Mouse (Mus musculus): ENCODE measurements around the gene Col25a1. TPM values are rescaled to one million over a fixed set of nuclear protein-coding genes. Genes with fewer than 3 reads are reported as not detected.

Gene Col25a1
- polyA plus RNA-seq, 1 experiment: 0.06 TPM

GRCm38 (mm10) chr3:130407201-130407600 lies 275.9 kb downstream of the Col25a1 start:
- DNase-seq: no peak
- no peak overlapping the region for H3K4me3 ChIP-seq (ENCODE audit: insufficient read depth, low read depth, low read length)
- no peaks in the 10 kb centered on the region for H3K27me3 ChIP-seq (replicated peaks; ENCODE audit: control insufficient read depth, insufficient read depth, low read length)
- WGBS: 53% methylated on average over 6 of the region's 6 CpGs
- no peak overlapping the region for H3K27ac ChIP-seq (ENCODE audit: insufficient read depth, low read depth, low read length)
- TF ChIP-seq POLR2A (IDR thresholded peaks at IDR 0.05; ENCODE audit: low read depth, low read length) (no peak), CTCF (conservative IDR thresholded peaks at IDR 0.05; ENCODE audit: insufficient read depth, insufficient read length, low read depth, low read length) (no peak)
- no peaks in the 10 kb centered on the region for H3K36me3 ChIP-seq (ENCODE audit: control insufficient read depth, insufficient read depth, low read length)
- no peaks in the 10 kb centered on the region for H3K4me1 ChIP-seq (ENCODE audit: control insufficient read depth, insufficient read depth, low read length)

- peak; percentile 21 for DNase-seq
- 36% methylated on average over 4 of the region's 4 CpGs for WGBS
These were observed 281.9 kb downstream of the Col25a1 start for GRCm38 (mm10) chr3:130413239-130413638.

GRCm38 (mm10) chr3:130418951-130419350 lies 287.6 kb downstream of the Col25a1 start:
- Histone ChIP-seq H3K27ac (ENCODE audit: insufficient read depth, low read depth, low read length) (no peak overlapping the region), H3K4me3 (ENCODE audit: insufficient read depth, low read depth, low read length) (no peak overlapping the region), H3K36me3 (ENCODE audit: control insufficient read depth, insufficient read depth, low read length) (no peaks in the 10 kb centered on the region), H3K4me1 (ENCODE audit: control insufficient read depth, insufficient read depth, low read length) (no peaks in the 10 kb centered on the region), H3K27me3 (replicated peaks; ENCODE audit: control insufficient read depth, insufficient read depth, low read length) (no peaks in the 10 kb centered on the region)
- no peak for DNase-seq
- 84% methylated on average over 9 of the region's 9 CpGs for WGBS
- no peak for TF ChIP-seq CTCF (conservative IDR thresholded peaks at IDR 0.05; ENCODE audit: insufficient read depth, insufficient read length, low read depth, low read length)
- no peak for TF ChIP-seq POLR2A (IDR thresholded peaks at IDR 0.05; ENCODE audit: low read depth, low read length)

More at GRCm38 (mm10) chr3:130413239-130413638, 281.9 kb downstream of the Col25a1 start:
- H3K4me1 ChIP-seq (ENCODE audit: control insufficient read depth, insufficient read depth, low read length): no peaks in the 10 kb centered on the region
- H3K27ac ChIP-seq (ENCODE audit: insufficient read depth, low read depth, low read length): no peak overlapping the region
- no peaks in the 10 kb centered on the region for H3K36me3 ChIP-seq (ENCODE audit: control insufficient read depth, insufficient read depth, low read length)
- TF ChIP-seq CTCF (conservative IDR thresholded peaks at IDR 0.05; ENCODE audit: insufficient read depth, insufficient read length, low read depth, low read length) (no peak), POLR2A (IDR thresholded peaks at IDR 0.05; ENCODE audit: low read depth, low read length) (no peak)
- no peaks in the 10 kb centered on the region for H3K27me3 ChIP-seq (replicated peaks; ENCODE audit: control insufficient read depth, insufficient read depth, low read length)
- H3K4me3 ChIP-seq (ENCODE audit: insufficient read depth, low read depth, low read length): no peak overlapping the region

GRCm38 (mm10) chr3:130428796-130429195 lies 297.5 kb downstream of the Col25a1 start:
- DNase-seq: no peak
- WGBS: 90% methylated on average over 4 of the region's 4 CpGs
- no peaks in the 10 kb centered on the region for H3K36me3 ChIP-seq (ENCODE audit: control insufficient read depth, insufficient read depth, low read length)
- H3K27me3 ChIP-seq (replicated peaks; ENCODE audit: control insufficient read depth, insufficient read depth, low read length): no peaks in the 10 kb centered on the region
- no peak overlapping the region for H3K4me3 ChIP-seq (ENCODE audit: insufficient read depth, low read depth, low read length)
- TF ChIP-seq CTCF (conservative IDR thresholded peaks at IDR 0.05; ENCODE audit: insufficient read depth, insufficient read length, low read depth, low read length): no peak
- no peak for TF ChIP-seq POLR2A (IDR thresholded peaks at IDR 0.05; ENCODE audit: low read depth, low read length)
- H3K4me1 ChIP-seq (ENCODE audit: control insufficient read depth, insufficient read depth, low read length): no peaks in the 10 kb centered on the region
- H3K27ac ChIP-seq (ENCODE audit: insufficient read depth, low read depth, low read length): no peak overlapping the region

GRCm38 (mm10) chr3:130430052-130430451 lies 298.8 kb downstream of the Col25a1 start:
- TF ChIP-seq CTCF (conservative IDR thresholded peaks at IDR 0.05; ENCODE audit: insufficient read depth, insufficient read length, low read depth, low read length) (no peak), POLR2A (IDR thresholded peaks at IDR 0.05; ENCODE audit: low read depth, low read length) (no peak)
- H3K36me3 ChIP-seq (ENCODE audit: control insufficient read depth, insufficient read depth, low read length): no peaks in the 10 kb centered on the region
- no peaks in the 10 kb centered on the region for H3K4me1 ChIP-seq (ENCODE audit: control insufficient read depth, insufficient read depth, low read length)
- no peak overlapping the region for H3K27ac ChIP-seq (ENCODE audit: insufficient read depth, low read depth, low read length)
- H3K27me3 ChIP-seq (replicated peaks; ENCODE audit: control insufficient read depth, insufficient read depth, low read length): no peaks in the 10 kb centered on the region
- WGBS: 50% methylated on average over 5 of the region's 5 CpGs
- H3K4me3 ChIP-seq (ENCODE audit: insufficient read depth, low read depth, low read length): no peak overlapping the region
- DNase-seq: no peak

- no peaks in the 10 kb centered on the region; the same call in 1 of the 2 replicates for H3K27me3 ChIP-seq (replicated peaks; ENCODE audit: control insufficient read depth, insufficient read depth, low read length)
- WGBS: 83% methylated on average over 5 of the region's 5 CpGs
- H3K4me3 ChIP-seq (ENCODE audit: insufficient read depth, low read depth, low read length): no peak overlapping the region
- no peaks in the 10 kb centered on the region for H3K4me1 ChIP-seq (ENCODE audit: control insufficient read depth, insufficient read depth, low read length)
- H3K36me3 ChIP-seq (ENCODE audit: control insufficient read depth, insufficient read depth, low read length): no peaks in the 10 kb centered on the region
- TF ChIP-seq POLR2A (IDR thresholded peaks at IDR 0.05; ENCODE audit: low read depth, low read length): no peak
- no peak for TF ChIP-seq CTCF (conservative IDR thresholded peaks at IDR 0.05; ENCODE audit: insufficient read depth, insufficient read length, low read depth, low read length)
- no peak for DNase-seq
- H3K27ac ChIP-seq (ENCODE audit: insufficient read depth, low read depth, low read length): no peak overlapping the region
These were observed 301.5 kb downstream of the Col25a1 start for GRCm38 (mm10) chr3:130432818-130433217.

GRCm38 (mm10) chr3:130436956-130437355 lies 305.7 kb downstream of the Col25a1 start:
- Histone ChIP-seq H3K36me3 (ENCODE audit: control insufficient read depth, insufficient read depth, low read length) (no peaks in the 10 kb centered on the region), H3K4me1 (ENCODE audit: control insufficient read depth, insufficient read depth, low read length) (no peaks in the 10 kb centered on the region), H3K27me3 (replicated peaks; ENCODE audit: control insufficient read depth, insufficient read depth, low read length) (no peaks in the 10 kb centered on the region; the same call in 1 of the 2 replicates), H3K4me3 (ENCODE audit: insufficient read depth, low read depth, low read length) (no peak overlapping the region), H3K27ac (ENCODE audit: insufficient read depth, low read depth, low read length) (no peak overlapping the region)
- DNase-seq: no peak
- TF ChIP-seq POLR2A (IDR thresholded peaks at IDR 0.05; ENCODE audit: low read depth, low read length): no peak
- TF ChIP-seq CTCF (conservative IDR thresholded peaks at IDR 0.05; ENCODE audit: insufficient read depth, insufficient read length, low read depth, low read length): no peak
